Mouse (Mus musculus) heart, adult 8-10 months (tissue): Measurements from ENCODE around the gene Mthfsd. TPM values are rescaled to one million over a fixed set of nuclear protein-coding genes. Genes with fewer than 3 reads are reported as not detected.

Source experiments
- DNase-seq: peaks from one replicate; pipeline ENCODE4 v3.0.0; 2022; ENCODE audit warnings: low spot score
- total RNA-seq, 4 experiments: library from RNA; stranded (reverse); gene quantifications; 2 replicates each; pipeline ENCODE4 v1.2.4; 2022

Gene Mthfsd
- total RNA-seq, 4 experiments from 2014 or later = 15.3 to 17.1 (median 15.6) TPM

GRCm38 (mm10) chr8:121088871-121089630, 19.1 kb downstream of the Mthfsd start:
- DNase-seq = no peak

GRCm38 (mm10) chr8:121088281-121088680, 19.9 kb downstream of the Mthfsd start:
- DNase-seq = no peak

GRCm38 (mm10) chr8:121086004-121086900, 21.9 kb downstream of the Mthfsd start:
- no peak for DNase-seq

- DNase-seq = no peak
Measured at GRCm38 (mm10) chr8:121085561-121085960, 22.6 kb downstream of the Mthfsd start.

- no peak for DNase-seq
Measured at GRCm38 (mm10) chr8:121085011-121085410, 23.2 kb downstream of the Mthfsd start.

- no peak for DNase-seq
Measured at GRCm38 (mm10) chr8:121084210-121084951, 23.8 kb downstream of the Mthfsd start, which contains the start of gene Foxf1. Foxf1 (plus strand) TSS chr8:121084386.

GRCm38 (mm10) chr8:121083936-121084209, 24.3 kb downstream of the Mthfsd start:
- no peak for DNase-seq

- peak; percentile 60 for DNase-seq
Measured at GRCm38 (mm10) chr8:121083093-121083935, 24.9 kb downstream of the Mthfsd start.

GRCm38 (mm10) chr8:121082218-121083092, 25.7 kb downstream of the Mthfsd start:
- DNase-seq = no peak

GRCm38 (mm10) chr8:121081398-121081797, 26.8 kb downstream of the Mthfsd start:
- no peak for DNase-seq

GRCm38 (mm10) chr8:121080361-121081090, 27.7 kb downstream of the Mthfsd start:
- DNase-seq = no peak

GRCm38 (mm10) chr8:121079944-121080343, 28.2 kb downstream of the Mthfsd start:
- no peak for DNase-seq

GRCm38 (mm10) chr8:121079201-121079600, 29.0 kb downstream of the Mthfsd start:
- DNase-seq = no peak

- DNase-seq = no peak
Measured at GRCm38 (mm10) chr8:121078721-121079120, 29.5 kb downstream of the Mthfsd start.

- DNase-seq = no peak
Measured at GRCm38 (mm10) chr8:121076555-121076954, 31.6 kb downstream of the Mthfsd start.

GRCm38 (mm10) chr8:121075936-121076335, 32.3 kb downstream of the Mthfsd start:
- no peak for DNase-seq

GRCm38 (mm10) chr8:121074848-121075145, 33.4 kb downstream of the Mthfsd start:
- DNase-seq = no peak

- no peak for DNase-seq
Measured at GRCm38 (mm10) chr8:121074108-121074847, 33.9 kb downstream of the Mthfsd start.
